Mouse (Mus musculus) spleen, adult 10 weeks (tissue): ENCODE measurements around the gene Pde11a. TPM values are rescaled to one million over a fixed set of nuclear protein-coding genes. Genes with fewer than 3 reads are reported as not detected.

Experiments used
- polyA plus RNA-seq: library from polyadenylated mRNA; stranded (reverse); fragments of 350-450 nt; fragmentation: Illumina TruSeq; extraction: RNeasy Lipid Tissue Mini Kit (QIAGEN cat#74804); gene quantifications from one replicate; pipeline ENCODE4 v1.2.3, GENCODE M21; 2015; ENCODE audit warnings: low replicate concordance; ENCODE audit not compliant: insufficient read depth

The Pde11a gene
- polyA plus RNA-seq = 1.2 TPM

DNA sequence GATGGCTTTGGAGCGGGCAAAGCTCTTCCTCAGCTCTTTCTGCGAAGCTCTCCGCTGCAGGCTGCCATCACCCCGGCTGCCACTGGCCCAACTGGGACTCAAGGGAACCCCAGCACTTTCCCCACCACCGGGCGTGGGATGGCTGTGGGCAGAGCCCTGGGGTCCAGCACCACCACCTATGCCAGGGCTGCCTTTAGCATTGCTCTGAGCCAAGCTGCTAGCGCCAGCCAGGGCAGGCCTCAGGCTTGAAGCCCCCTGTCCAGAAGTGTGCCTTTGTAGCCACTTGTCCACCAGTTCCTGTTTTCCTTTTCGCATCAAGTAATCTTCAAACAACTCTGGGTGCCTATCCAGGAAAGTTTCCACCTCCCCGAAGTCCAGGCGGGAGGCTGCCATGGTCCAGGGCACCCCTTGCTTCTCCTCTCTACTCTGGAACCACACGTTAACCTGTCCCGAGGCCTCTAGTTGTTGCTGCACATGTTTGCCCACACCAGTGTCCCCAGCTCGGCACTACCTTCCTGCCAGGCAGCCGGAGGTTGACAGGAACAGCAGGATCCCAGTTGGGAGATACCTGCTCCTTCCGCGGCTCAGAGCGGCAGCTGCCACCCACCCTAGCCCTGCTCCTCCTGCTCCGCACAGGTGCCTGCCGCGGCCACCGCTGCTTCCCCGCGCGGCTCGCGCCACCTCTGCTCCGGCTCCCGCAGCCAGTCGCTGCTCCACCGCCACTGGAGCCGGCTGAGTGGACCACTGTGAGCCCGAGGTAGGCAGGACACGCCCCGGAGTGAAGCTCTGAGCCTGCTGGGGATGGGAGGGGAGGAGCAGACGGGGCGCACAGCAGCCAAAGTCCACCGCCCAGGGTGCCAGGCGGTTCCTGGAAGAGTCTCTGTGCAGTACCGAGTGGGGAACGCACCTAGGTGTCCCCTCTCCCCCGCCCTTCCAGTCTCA lies at the start of gene Pde11a:
Gene Pde11a, minus strand, starts transcription at position 560 of the 942 bp plus-strand sequence.

DNA sequence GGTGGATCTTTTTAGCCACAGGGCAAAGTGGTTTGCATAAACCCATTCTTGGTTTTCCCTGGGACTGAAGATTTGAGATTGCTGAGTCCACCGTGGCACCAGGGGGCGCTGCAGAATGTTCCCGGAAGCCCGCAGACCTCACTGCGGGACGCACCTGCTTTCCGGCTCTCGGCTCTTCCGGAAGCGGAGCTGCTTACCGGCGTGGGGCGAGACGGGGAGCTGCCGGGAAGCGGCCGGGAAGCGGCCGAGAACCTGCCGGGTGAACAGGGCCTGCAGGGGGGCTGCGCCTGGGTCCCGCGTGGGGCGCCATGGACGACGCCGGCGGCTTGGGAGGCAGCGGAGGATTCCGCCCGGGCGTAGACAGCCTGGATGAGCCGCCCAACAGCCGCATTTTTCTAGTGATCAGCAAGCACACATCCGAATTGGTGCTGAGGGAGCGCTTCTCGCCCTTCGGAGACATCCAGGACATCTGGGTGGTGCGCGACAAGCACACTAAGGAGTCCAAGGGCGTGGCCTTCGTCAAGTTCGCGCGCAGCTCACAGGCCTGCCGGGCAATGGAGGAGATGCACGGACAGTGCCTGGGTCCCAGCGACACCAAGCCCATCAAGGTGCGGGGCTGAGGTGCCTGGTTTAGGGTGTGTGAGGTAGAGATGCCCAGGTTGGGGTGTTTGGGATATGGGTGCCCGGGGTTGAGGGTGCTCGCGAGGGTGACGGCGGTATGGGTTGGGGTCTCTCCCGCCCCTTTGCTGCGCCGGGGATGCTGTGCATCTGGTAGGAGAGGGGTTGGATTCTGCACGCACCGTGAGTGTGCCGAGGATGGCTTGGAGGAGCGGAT lies 31.5 kb upstream of the Pde11a start, which contains the start of gene Rbm45:
Gene Rbm45, plus strand, starts transcription at position 164 of the 835 bp plus-strand sequence.

DNA sequence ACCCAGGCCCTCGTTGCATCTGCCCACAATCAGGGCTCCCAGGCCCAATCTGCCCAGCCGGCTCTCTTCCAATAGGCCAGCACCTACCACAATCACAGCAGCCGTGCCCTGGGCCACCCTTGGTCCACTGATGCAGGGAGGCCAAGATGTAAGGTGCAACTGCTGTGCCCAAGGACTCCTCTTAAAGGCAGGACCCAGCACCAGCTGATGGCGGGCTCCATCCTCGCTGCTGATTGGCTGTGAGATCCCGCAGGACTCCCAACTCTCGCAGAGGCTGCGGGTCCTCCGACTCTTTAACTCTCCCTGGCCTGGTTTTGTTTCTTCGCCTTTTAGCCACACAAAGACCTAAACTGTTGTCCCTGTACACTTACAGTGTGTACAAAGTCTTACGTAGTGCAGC lies 21.7 kb upstream of the Pde11a start, which contains the start of gene Cyct:
Gene Cyct, minus strand, starts transcription at position 225 of the 400 bp plus-strand sequence.

DNA sequence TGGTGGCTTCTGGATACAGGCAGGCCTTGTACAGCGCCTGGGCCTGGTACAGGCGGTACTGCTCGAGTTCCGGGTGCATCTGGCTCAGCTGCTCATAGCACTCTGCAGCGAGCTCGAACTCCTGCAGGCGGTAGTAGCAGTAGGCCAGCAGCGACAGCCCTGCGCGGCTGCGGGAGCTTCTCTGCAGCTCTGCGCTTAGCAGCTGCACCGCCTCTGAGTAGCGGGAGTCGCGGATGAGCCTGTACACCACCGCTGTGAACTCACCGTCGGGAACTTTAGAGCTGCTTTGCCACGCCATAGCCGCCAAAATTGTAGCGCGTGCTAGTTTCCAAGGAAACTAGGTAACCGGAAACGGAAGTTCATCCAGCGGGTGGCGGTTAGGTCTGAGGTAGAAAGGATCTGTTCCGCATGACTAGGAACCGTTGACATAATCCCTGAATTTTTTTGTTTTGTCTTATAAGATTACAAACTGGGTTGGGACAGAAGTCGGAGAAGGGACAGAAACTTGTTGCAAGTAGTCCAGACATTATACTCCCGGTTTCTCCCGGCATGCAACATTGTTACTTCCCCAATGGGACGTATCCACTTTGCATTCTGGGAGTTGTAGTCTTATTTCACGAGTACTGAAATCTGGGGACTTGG lies 357.0 kb downstream of the Pde11a start, which contains the start of gene Ttc30a1:
Gene Ttc30a1, minus strand, starts transcription at position 528 of the 642 bp plus-strand sequence.

DNA sequence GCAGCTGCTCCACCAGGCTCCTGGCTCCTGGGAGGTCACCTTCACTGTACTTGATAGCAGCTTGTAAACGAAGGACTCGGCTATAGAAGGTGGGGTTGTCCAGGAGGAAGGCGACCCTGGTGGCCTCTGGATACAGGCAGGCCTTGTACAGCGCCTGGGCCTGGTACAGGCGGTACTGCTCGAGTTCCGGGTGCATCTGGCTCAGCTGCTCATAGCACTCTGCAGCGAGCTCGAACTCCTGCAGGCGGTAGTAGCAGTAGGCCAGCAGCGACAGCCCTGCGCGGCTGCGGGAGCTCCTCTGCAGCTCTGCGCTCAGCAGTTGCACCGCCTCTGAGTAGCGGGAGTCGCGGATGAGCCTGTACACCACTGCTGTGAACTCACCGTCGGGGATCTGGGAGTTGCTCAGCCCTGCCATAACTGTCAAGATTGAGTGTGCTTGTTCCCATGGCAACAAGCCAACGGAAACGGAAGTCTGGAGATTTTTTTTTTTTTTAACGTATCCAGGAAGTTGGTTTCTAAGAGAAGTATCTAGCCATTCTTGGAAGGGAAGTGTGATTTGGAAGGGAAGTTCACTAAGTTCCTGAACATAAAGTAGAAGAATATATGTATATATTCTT lies 360.7 kb downstream of the Pde11a start, which contains the start of gene Ttc30a2:
Gene Ttc30a2, minus strand, starts transcription at position 419 of the 617 bp plus-strand sequence.

Other genes with a start within 250 kb of the Pde11a start
- gene Cyct, start 21.7 kb upstream of the Pde11a start, polyA plus RNA-seq = not detected
- gene Rbm45, start 31.2 kb upstream of the Pde11a start, polyA plus RNA-seq = 42.3 TPM
- gene Osbpl6, start 67.7 kb upstream of the Pde11a start, polyA plus RNA-seq = 0.35 TPM